Mouse (Mus musculus) heart, postnatal 36 days (tissue): ENCODE data around the gene Gle1. TPM values are rescaled to one million over a fixed set of nuclear protein-coding genes. Genes with fewer than 3 reads are reported as not detected.
A peak's percentile ranks its signal among the peaks of the same experiment; 100 is the strongest.
"Not testable (repeated sequence)": the region's sequence is repeated elsewhere in the genome, so short reads cannot be mapped to it uniquely, and the experiment has no call there.

Experiments
- DNase-seq, 2 experiments: peaks; one replicate each; pipeline ENCODE4 v3.0.0; 2021 to 2022
- intact Hi-C: fragments of 180-260 bp; cut with DNase I; formaldehyde crosslinking; loops from one replicate; pipeline ENCODE4 v1.15.1; 2025
- total RNA-seq, 2 experiments: library from RNA; stranded (reverse); gene quantifications; 2 replicates each; pipeline ENCODE4 v1.2.3; 2021

Gle1 gene
- total RNA-seq, result 10 to 100 TPM; 22.5 to 26.8 TPM

GRCm38 (mm10) chr2:29934906-29935599 lies at the start of gene Gle1:
Gene Gle1 (plus strand): TSS chr2:29935426.
- DNase-seq, result peak; percentile 98
- intact Hi-C loops, result loop anchor here (1.0 kb wide), 1 partner anchor 40 kb away; no protein-coding TSS in a partner anchor

- intact Hi-C loops, DNase-seq: not testable (repeated sequence)
Measured at GRCm38 (mm10) chr2:29886659-29887292, 48.5 kb upstream of the Gle1 start.

DNA sequence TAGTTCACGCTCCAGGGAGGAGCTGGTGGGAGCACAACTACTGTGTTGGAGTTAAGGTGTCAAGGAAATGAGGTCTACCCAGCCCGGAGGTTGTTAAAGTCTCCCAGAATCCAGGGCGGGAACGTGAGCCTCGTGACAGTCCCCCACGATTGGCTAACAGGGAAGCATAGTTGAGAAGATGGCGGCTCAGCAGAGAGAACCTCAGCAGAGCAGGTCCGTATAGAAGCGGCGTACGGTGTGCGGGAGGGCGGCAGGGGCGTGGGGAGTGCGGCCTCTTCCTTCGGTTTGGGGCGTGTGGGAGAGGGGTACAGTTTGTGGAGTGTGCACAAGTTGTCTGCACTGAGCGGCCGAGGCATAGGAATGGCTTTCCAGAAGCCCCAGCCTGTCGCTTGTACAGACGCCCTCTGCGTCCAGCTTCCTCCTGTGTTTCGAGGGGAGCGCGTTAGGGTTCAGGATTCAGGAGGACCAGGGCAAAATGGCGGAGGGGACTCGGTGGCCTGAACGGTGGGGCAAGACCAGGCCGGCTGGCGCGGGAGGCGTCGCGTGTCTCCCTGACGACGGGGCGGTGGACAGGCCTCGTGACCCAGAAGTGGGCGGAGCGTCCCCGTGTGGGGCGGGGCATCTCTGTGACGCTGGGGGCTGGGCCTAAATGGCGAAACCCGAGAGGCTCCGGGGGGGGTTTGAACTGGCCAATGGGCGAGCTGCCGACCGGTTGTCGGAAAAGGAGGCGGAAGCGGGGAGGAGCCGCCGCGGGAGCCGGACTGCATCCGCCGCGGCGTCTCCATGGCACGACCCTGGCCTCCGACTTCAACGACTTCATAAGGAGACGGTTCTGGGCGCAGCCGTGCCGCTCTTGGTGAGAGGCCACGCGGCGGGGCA lies 45.9 kb upstream of the Gle1 start, which contains the start of gene Odf2:
Gene Odf2, plus strand, starts transcription at position 156 of the 879 bp plus-strand sequence.
- intact Hi-C loops, result no loop called here
- DNase-seq, result peak; percentile 100

GRCm38 (mm10) chr2:29889991-29890833 lies 45.0 kb upstream of the Gle1 start:
- peak; percentile 72 to 80 for DNase-seq
- intact Hi-C loops, result no loop called here

DNA sequence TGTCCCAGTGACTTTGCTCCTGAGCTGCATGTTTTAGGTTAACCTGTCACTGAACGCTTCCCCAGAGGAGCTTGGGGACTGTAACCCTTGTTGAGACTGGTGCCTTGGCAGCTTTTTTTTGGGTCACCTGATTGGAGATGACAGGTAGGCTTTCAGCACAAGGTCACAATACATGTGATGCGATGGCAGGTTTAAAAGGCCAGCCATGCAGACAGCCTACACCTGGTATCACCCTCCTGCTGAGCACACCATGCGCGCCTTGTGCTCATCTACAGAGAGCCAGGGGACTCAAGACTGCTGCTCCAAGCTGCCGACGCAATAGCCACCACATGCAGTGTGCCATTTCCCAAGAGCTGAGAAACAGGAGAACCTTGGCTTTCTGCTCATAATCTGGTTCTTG lies 43.5 kb upstream of the Gle1 start:
- intact Hi-C loops, result no loop called here

GRCm38 (mm10) chr2:29896071-29896470 lies 39.2 kb upstream of the Gle1 start:
- intact Hi-C loops, result no loop called here

More for the DNA sequence above, 43.5 kb upstream of the Gle1 start:
- no peak for DNase-seq

DNA sequence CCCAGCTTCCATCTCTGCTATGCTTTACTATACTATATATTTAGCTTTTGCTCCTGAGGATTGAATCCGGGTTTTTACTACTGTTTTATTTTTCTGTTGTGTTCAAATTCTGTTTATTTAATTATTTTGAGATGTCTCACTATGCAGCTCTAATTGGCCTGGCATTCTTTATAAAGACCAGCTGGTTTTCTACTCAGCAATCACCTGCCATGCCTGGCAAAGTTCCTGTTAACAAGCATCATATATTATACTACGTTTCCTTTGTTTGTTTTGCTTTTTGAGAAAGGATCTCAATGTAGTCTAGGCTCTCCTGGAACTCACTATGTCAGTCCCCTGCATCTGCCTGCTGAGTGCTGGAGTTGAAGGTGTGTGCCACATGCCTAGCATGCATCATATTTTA lies 37.9 kb upstream of the Gle1 start:
- intact Hi-C loops, result no loop called here
- no peak for DNase-seq

More at GRCm38 (mm10) chr2:29896071-29896470, 39.2 kb upstream of the Gle1 start:
- no peak for DNase-seq

GRCm38 (mm10) chr2:29898081-29898480 lies 37.1 kb upstream of the Gle1 start:
- intact Hi-C loops, result no loop called here
- no peak for DNase-seq

- intact Hi-C loops, result no loop called here
- DNase-seq, result no peak
Measured at GRCm38 (mm10) chr2:29902194-29902593, 33.0 kb upstream of the Gle1 start.

DNA sequence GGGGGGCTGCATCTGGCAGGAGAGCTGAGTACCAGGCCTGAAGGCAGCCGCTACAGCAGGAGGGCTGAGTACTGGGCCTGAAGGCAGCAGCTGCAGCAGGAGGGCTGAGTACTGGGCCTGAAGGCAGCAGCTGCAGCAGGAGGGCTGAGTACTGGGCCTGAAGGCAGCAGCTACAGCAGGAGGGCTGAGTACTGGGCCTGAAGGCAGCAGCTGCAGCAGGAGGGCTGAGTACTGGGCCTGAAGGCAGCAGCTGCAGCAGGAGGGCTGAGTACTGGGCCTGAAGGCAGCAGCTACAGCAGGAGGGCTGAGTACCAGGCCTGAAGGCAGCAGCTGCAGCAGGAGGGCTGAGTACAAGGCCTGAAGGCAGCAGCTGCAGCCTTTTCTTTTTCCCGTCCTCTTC lies 27.1 kb upstream of the Gle1 start:
- intact Hi-C loops, result not testable (repeated sequence)

GRCm38 (mm10) chr2:29910042-29910441 lies 25.2 kb upstream of the Gle1 start:
- DNase-seq, result no peak
- intact Hi-C loops, result no loop called here

More for the DNA sequence above, 27.1 kb upstream of the Gle1 start:
- not testable (repeated sequence) for DNase-seq

DNA sequence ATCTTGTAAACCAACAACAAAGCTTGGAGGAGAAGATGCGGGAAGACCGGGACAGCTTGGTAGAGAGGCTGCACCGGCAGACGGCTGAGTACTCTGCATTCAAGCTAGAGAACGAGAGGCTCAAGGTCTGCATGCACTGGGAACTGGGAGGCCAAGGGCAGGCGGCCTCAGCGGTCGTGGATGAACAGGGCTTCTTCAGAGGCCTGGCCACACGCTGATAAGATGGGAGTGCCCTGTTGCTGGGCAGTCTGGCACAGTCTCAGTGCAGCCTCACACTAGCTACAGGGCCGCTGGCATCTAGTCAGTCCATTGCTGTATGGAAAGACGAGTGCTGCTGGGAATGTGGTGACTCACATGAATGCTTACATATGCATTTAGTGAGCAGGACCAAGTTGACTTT lies 17.6 kb upstream of the Gle1 start:
- intact Hi-C loops, result no loop called here
- DNase-seq, result no peak

GRCm38 (mm10) chr2:29922011-29922410 lies 13.2 kb upstream of the Gle1 start:
- DNase-seq, result peak; percentile 74 to 75

GRCm38 (mm10) chr2:29926542-29926941 lies 8.7 kb upstream of the Gle1 start:
- intact Hi-C loops, result no loop called here
- no peak for DNase-seq

More at GRCm38 (mm10) chr2:29922011-29922410, 13.2 kb upstream of the Gle1 start:
- intact Hi-C loops, result no loop called here

DNA sequence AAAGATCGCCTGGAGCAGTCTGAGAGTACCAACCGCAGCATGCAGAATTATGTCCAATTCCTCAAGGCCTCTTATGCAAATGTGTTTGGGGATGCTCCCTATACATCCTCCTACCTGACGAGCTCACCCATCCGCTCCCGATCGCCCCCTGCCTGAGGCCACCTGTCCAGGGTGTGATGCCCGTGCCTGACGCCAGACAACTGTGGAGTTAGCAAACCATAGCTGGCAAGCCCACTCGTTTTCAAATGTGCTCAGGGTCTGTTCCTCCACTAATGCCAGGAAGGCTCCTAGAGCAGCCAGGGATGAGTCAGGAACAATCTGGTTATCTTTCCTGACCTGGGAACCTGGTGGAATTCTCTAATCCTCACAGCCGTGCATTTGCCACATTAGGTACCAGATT lies 4.7 kb upstream of the Gle1 start:
- intact Hi-C loops, result no loop called here
- DNase-seq, result no peak

GRCm38 (mm10) chr2:29931194-29931593 lies 4.0 kb upstream of the Gle1 start:
- no peak for DNase-seq
- intact Hi-C loops, result no loop called here

GRCm38 (mm10) chr2:29940073-29940472 lies 4.8 kb downstream of the Gle1 start:
- intact Hi-C loops, result no loop called here
- no peak for DNase-seq

DNA sequence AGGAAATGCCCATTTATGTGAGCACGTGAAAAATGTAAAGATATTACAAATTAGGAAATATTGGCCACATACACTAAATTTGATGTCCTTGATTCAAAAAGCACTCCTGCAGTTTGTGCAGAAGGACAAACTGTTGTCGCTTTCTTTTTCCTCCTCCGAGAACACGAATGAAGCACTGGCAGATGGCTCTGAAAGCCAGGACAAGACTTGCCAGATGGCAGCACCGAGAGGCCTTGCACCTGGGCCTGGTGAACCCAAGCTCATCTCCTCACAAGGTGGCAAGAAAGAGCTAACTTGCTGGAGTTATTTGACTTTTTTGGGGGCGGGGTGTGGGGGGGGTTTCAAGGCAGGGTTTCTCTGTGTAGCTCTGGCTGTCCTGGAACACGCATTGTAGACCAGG lies 5.6 kb downstream of the Gle1 start:
- no peak for DNase-seq
- intact Hi-C loops, result no loop called here

DNA sequence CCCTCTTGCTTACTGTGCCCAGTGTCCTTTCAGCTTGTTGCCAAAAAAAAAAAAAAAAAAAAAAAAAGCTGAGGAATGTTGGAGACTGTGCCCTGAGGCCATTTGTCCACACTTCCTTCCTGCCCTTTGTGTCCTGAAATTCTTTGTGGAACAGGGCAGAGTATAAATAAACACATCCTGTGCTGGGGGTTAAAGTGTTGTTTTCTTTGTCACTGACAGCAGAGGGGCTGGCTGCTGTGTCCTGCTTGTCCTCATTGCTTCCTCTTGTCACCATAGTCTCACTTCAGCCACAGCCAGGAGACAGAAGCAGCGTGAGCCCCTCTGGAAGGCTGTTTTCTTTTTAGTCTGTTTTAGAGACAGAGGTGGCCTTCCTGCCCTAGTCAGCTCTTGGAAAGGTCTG lies 9.5 kb downstream of the Gle1 start:
- DNase-seq, result peak; percentile 21 to 28

GRCm38 (mm10) chr2:29948896-29949295 lies 13.7 kb downstream of the Gle1 start:
- DNase-seq, result no peak
- intact Hi-C loops, result no loop called here

More for the DNA sequence above, 9.5 kb downstream of the Gle1 start:
- intact Hi-C loops, result loop anchor here (2.0 kb wide), 1 partner anchor 20 kb away; the partner anchor contains the start of gene Sptan1
